Mouse (Mus musculus): Measurements from ENCODE around the gene Ankrd55. TPM values are rescaled to one million over a fixed set of nuclear protein-coding genes. Genes with fewer than 3 reads are reported as not detected.

Ankrd55 gene
- polyA plus RNA-seq, 1 experiment from 2014 or later: 0.26 TPM

DNA sequence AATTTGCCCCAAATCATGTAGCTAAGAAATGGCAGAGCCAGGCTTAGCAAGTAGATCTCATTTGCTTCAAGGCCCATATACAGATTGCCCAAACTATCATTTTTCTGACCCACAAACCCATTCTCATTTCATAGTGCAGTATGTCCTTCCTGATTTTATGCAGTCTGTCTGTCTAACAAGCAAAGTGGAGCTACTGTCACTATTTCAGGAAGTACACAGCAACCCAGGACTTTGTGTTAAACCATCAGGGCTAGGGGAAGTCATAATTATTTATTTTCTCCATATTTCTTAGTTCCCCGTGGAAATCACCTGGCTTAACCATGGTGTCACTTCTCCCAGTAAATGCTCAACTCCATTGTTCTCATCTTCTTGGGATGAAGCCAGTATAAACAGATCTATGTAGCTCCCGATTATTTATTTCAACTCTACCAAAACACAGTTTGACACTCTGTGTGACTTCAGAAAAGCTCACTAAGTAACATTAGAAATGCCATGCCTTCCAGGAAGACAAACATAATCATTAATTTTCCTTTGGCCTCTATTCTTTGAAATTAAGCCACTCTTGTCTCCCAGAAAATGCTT is 98.3 kb downstream of the Ankrd55 start:
- no peaks in the 10 kb centered on the region for H3K36me3 ChIP-seq (ENCODE audit: control insufficient read depth, insufficient read depth)
- no peaks in the 10 kb centered on the region for H3K9me3 ChIP-seq (replicated peaks; ENCODE audit: control insufficient read depth, low read length)
- H3K4me1 ChIP-seq (ENCODE audit: control insufficient read depth, low read depth, low read length): no peaks in the 10 kb centered on the region
- no peak overlapping the region for H3K9ac ChIP-seq (ENCODE audit: low read depth, low read length)
- 34% methylated on average over 2 of the region's 2 CpGs for WGBS (ENCODE audit: insufficient replicate concordance)
- no peak overlapping the region for H3K4me2 ChIP-seq (ENCODE audit: low read depth, low read length)
- H3K4me3 ChIP-seq (ENCODE audit: low read depth, low read length): no peak overlapping the region
- no peak for ATAC-seq (ENCODE audit: low read depth)
- no peak overlapping the region for H3K27ac ChIP-seq (ENCODE audit: low read length)
- H3K27me3 ChIP-seq (ENCODE audit: control insufficient read depth, insufficient read depth, low read depth, low read length): no peaks in the 10 kb centered on the region

DNA sequence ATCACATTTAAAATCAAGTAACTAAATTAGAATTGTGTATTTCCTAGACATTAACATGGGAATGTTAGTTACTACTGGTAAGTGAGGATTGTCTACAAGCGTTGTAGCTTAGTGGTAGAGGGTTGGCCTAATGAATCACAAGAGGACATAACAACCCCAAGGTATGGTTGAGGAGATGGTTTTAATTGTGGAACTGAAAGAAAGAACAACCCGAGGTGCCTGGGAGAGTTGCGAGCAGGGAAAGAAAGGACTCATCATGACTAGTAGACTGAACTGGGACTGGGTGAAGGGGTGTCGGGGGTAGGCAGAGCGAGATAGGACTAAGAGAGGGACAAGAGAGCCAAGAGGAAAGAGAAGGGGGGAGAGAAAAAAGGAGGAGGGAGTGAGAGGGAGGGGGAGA is 99.0 kb downstream of the Ankrd55 start:
- Histone ChIP-seq H3K4me3 (ENCODE audit: low read depth, low read length) (no peak overlapping the region), H3K27me3 (ENCODE audit: control insufficient read depth, insufficient read depth, low read depth, low read length) (no peaks in the 10 kb centered on the region), H3K9ac (ENCODE audit: low read depth, low read length) (no peak overlapping the region), H3K4me2 (ENCODE audit: low read depth, low read length) (no peak overlapping the region), H3K9me3 (replicated peaks; ENCODE audit: control insufficient read depth, low read length) (no peaks in the 10 kb centered on the region), H3K27ac (ENCODE audit: low read length) (no peak overlapping the region), H3K4me1 (ENCODE audit: control insufficient read depth, low read depth, low read length) (no peaks in the 10 kb centered on the region), H3K36me3 (ENCODE audit: control insufficient read depth, insufficient read depth) (no peaks in the 10 kb centered on the region)
- ATAC-seq (ENCODE audit: low read depth): no peak
- 63% methylated on average over 5 of the region's 5 CpGs for WGBS (ENCODE audit: insufficient replicate concordance)

DNA sequence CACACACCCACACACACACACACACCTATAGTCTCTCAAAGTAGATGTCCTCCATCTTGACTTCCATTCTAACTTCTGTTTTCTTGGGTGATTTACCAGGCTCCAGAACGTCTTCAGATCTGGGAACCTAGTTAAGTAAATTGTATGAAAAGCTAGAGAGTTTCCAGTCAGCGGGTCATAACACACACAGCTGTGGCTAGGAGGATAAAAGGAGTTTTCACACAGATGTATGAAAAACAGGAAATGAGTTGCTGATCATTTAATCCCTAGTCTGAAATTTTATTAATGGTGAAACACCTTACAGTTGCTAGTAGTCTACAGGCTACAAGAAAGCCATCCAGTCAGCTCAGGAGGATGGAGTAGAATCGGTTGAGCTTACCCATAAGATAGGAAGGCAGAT is 99.9 kb downstream of the Ankrd55 start:
- Histone ChIP-seq H3K27ac (ENCODE audit: low read length) (no peak overlapping the region), H3K27me3 (ENCODE audit: control insufficient read depth, insufficient read depth, low read depth, low read length) (no peaks in the 10 kb centered on the region), H3K9me3 (replicated peaks; ENCODE audit: control insufficient read depth, low read length) (no peaks in the 10 kb centered on the region), H3K9ac (ENCODE audit: low read depth, low read length) (no peak overlapping the region), H3K4me2 (ENCODE audit: low read depth, low read length) (no peak overlapping the region), H3K4me1 (ENCODE audit: control insufficient read depth, low read depth, low read length) (no peaks in the 10 kb centered on the region), H3K4me3 (ENCODE audit: low read depth, low read length) (no peak overlapping the region), H3K36me3 (ENCODE audit: control insufficient read depth, insufficient read depth) (no peaks in the 10 kb centered on the region)
- WGBS (ENCODE audit: insufficient replicate concordance): 58% methylated on average over 3 of the region's 3 CpGs
- ATAC-seq (ENCODE audit: low read depth): no peak

DNA sequence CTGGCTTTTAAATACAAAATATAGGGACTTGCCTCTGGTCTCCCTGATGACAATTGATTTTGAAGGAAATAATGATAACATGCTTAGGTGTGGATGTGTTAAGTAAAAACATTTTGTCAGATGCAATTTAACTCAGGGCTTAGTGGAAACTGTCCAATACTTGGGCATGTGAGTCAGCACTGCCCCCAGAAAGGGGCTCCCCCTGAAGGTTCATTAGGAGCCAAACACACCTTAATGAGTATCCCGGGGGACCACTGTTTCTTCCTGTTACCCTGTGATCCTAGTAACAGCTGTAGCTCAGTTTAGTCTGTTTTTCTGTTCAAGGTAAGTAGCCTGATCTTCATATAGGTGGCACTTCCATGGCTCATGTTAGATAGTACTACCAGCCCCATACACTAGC is 102.0 kb downstream of the Ankrd55 start:
- no peaks in the 10 kb centered on the region for H3K4me1 ChIP-seq (ENCODE audit: control insufficient read depth, low read depth, low read length)
- H3K27ac ChIP-seq (ENCODE audit: low read length): no peak overlapping the region
- H3K36me3 ChIP-seq (ENCODE audit: control insufficient read depth, insufficient read depth): no peaks in the 10 kb centered on the region
- WGBS (ENCODE audit: insufficient replicate concordance): 68% methylated on average over 1 of the region's 1 CpGs
- H3K27me3 ChIP-seq (ENCODE audit: control insufficient read depth, insufficient read depth, low read depth, low read length): no peaks in the 10 kb centered on the region
- H3K9me3 ChIP-seq (replicated peaks; ENCODE audit: control insufficient read depth, low read length): no peaks in the 10 kb centered on the region
- no peak for ATAC-seq (ENCODE audit: low read depth)
- H3K4me2 ChIP-seq (ENCODE audit: low read depth, low read length): no peak overlapping the region
- no peak overlapping the region for H3K9ac ChIP-seq (ENCODE audit: low read depth, low read length)
- H3K4me3 ChIP-seq (ENCODE audit: low read depth, low read length): no peak overlapping the region

GRCm38 (mm10) chr13:112391354-112391753 is 103.1 kb downstream of the Ankrd55 start:
- H3K4me2 ChIP-seq (ENCODE audit: low read depth, low read length): no peak overlapping the region
- H3K4me3 ChIP-seq (ENCODE audit: low read depth, low read length): no peak overlapping the region
- no peak overlapping the region for H3K9ac ChIP-seq (ENCODE audit: low read depth, low read length)
- H3K27me3 ChIP-seq (ENCODE audit: control insufficient read depth, insufficient read depth, low read depth, low read length): no peaks in the 10 kb centered on the region
- H3K4me1 ChIP-seq (ENCODE audit: control insufficient read depth, low read depth, low read length): no peaks in the 10 kb centered on the region
- no peak overlapping the region for H3K27ac ChIP-seq (ENCODE audit: low read length)
- H3K9me3 ChIP-seq (replicated peaks; ENCODE audit: control insufficient read depth, low read length): no peaks in the 10 kb centered on the region
- 50% methylated on average over 3 of the region's 3 CpGs for WGBS (ENCODE audit: insufficient replicate concordance)
- no peak for ATAC-seq (ENCODE audit: low read depth)
- no peaks in the 10 kb centered on the region for H3K36me3 ChIP-seq (ENCODE audit: control insufficient read depth, insufficient read depth)

- no peaks in the 10 kb centered on the region for H3K9me3 ChIP-seq (replicated peaks; ENCODE audit: control insufficient read depth, low read length)
- H3K27me3 ChIP-seq (ENCODE audit: control insufficient read depth, insufficient read depth, low read depth, low read length): no peaks in the 10 kb centered on the region
- ATAC-seq (ENCODE audit: low read depth): peak; percentile 70
- H3K9ac ChIP-seq (ENCODE audit: low read depth, low read length): no peak overlapping the region
- 58% methylated on average over 2 of the region's 2 CpGs for WGBS (ENCODE audit: insufficient replicate concordance)
- H3K4me2 ChIP-seq (ENCODE audit: low read depth, low read length): no peak overlapping the region
- no peak overlapping the region for H3K4me3 ChIP-seq (ENCODE audit: low read depth, low read length)
- H3K27ac ChIP-seq (ENCODE audit: low read length): no peak overlapping the region
- no peaks in the 10 kb centered on the region for H3K4me1 ChIP-seq (ENCODE audit: control insufficient read depth, low read depth, low read length)
- H3K36me3 ChIP-seq (ENCODE audit: control insufficient read depth, insufficient read depth): no peaks in the 10 kb centered on the region
Measured at GRCm38 (mm10) chr13:112393356-112393755, 105.1 kb downstream of the Ankrd55 start.

DNA sequence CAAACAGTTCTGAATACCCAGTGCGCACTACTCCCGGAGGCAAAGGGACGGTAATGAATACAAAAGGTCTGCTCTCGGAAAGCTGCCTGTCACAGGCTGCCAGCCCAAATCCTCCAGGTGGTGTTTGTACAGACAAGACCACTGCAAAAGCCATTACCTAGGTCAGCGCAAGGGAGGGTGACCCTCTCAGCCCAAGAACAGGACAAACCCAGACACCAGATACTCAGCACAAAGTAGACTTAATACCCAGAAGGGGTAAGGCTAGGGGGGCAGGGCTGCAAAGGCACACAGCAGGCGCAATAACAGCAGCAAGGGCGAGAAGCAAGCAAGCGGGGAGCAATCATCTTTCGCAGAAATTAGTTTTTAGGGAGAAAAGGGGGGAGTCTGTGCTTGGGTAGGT is 106.0 kb downstream of the Ankrd55 start:
- Histone ChIP-seq H3K27me3 (ENCODE audit: control insufficient read depth, insufficient read depth, low read depth, low read length) (no peaks in the 10 kb centered on the region), H3K4me3 (ENCODE audit: low read depth, low read length) (no peak overlapping the region), H3K9ac (ENCODE audit: low read depth, low read length) (no peak overlapping the region), H3K4me2 (ENCODE audit: low read depth, low read length) (no peak overlapping the region), H3K36me3 (ENCODE audit: control insufficient read depth, insufficient read depth) (no peaks in the 10 kb centered on the region), H3K27ac (ENCODE audit: low read length) (no peak overlapping the region), H3K9me3 (replicated peaks; ENCODE audit: control insufficient read depth, low read length) (no peaks in the 10 kb centered on the region), H3K4me1 (ENCODE audit: control insufficient read depth, low read depth, low read length) (no peaks in the 10 kb centered on the region)
- 73% methylated on average over 9 of the region's 9 CpGs for WGBS (ENCODE audit: insufficient replicate concordance)
- ATAC-seq (ENCODE audit: low read depth): no peak

DNA sequence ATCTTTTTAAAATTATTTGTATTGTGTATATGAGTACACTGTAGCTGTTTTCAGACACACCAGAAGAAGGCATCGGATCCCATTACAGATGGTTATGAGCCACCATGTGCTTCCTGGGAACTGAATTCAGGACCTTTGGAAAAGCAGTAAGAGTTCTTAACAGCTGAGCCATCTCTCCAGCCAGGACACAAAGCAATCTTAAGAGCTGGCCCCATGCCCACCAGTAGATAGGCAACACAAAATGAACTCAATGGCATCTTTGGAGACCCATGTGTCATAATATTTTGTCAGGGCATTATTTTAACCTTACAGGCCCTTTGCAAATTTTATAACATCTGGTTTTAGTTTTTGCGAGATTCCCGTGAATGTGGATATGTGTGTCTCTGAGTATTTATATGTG is 116.5 kb downstream of the Ankrd55 start:
- Histone ChIP-seq H3K9ac (ENCODE audit: low read depth, low read length) (no peak overlapping the region), H3K4me1 (ENCODE audit: control insufficient read depth, low read depth, low read length) (no peaks in the 10 kb centered on the region), H3K4me2 (ENCODE audit: low read depth, low read length) (no peak overlapping the region), H3K27ac (ENCODE audit: low read length) (no peak overlapping the region), H3K4me3 (ENCODE audit: low read depth, low read length) (no peak overlapping the region), H3K27me3 (ENCODE audit: control insufficient read depth, insufficient read depth, low read depth, low read length) (no peaks in the 10 kb centered on the region), H3K9me3 (replicated peaks; ENCODE audit: control insufficient read depth, low read length) (no peaks in the 10 kb centered on the region), H3K36me3 (ENCODE audit: control insufficient read depth, insufficient read depth) (no peaks in the 10 kb centered on the region)
- 71% methylated on average over 3 of the region's 3 CpGs for WGBS (ENCODE audit: insufficient replicate concordance)
- no peak for ATAC-seq (ENCODE audit: low read depth)

DNA sequence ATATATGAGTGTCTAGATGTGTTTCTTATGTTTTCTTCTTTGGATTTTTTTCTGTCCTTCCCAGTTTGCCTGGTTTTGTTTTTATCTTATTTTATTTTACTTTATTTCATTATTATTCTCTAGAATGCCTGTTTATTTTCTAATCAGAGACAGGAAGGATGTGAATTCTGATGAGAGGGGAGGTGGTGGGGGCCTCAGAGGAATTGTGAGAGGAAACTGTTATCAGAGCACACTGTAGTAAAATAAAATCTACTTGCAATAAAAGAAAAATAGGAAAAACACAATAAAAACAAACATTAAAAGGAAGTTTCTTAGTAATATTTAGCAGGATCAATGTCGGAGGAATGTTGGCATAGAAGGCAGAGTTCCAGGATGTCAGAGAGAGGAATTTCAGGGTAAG is 116.9 kb downstream of the Ankrd55 start:
- no peaks in the 10 kb centered on the region for H3K36me3 ChIP-seq (ENCODE audit: control insufficient read depth, insufficient read depth)
- H3K4me2 ChIP-seq (ENCODE audit: low read depth, low read length): no peak overlapping the region
- no peaks in the 10 kb centered on the region for H3K4me1 ChIP-seq (ENCODE audit: control insufficient read depth, low read depth, low read length)
- H3K4me3 ChIP-seq (ENCODE audit: low read depth, low read length): no peak overlapping the region
- no peaks in the 10 kb centered on the region for H3K27me3 ChIP-seq (ENCODE audit: control insufficient read depth, insufficient read depth, low read depth, low read length)
- no peak for ATAC-seq (ENCODE audit: low read depth)
- WGBS (ENCODE audit: insufficient replicate concordance): 78% methylated on average over 1 of the region's 1 CpGs
- H3K9me3 ChIP-seq (replicated peaks; ENCODE audit: control insufficient read depth, low read length): no peaks in the 10 kb centered on the region
- H3K27ac ChIP-seq (ENCODE audit: low read length): no peak overlapping the region
- H3K9ac ChIP-seq (ENCODE audit: low read depth, low read length): no peak overlapping the region
